Mouse (Mus musculus): ENCODE data around the gene Sco1. TPM values are rescaled to one million over a fixed set of nuclear protein-coding genes. Genes with fewer than 3 reads are reported as not detected.

Gene Sco1
- polyA plus RNA-seq, 1 experiment from 2014 or later, result 9.6 TPM

GRCm38 (mm10) chr11:67051676-67052320 is 672 bp upstream of the Sco1 start:
- ATAC-seq, result peak; percentile 56; the same call in 1 of the 2 replicates
- peaks cover 6% of the 10 kb centered on the region; the same call in 1 of the 2 replicates for H3K36me3 ChIP-seq (ENCODE audit: control insufficient read depth, insufficient read depth, low read length)
- peak overlapping the region; percentile 99 for H3K4me3 ChIP-seq (ENCODE audit: low read length)

GRCm38 (mm10) chr11:67054754-67055365 is 2.4 kb downstream of the Sco1 start:
- H3K4me3 ChIP-seq (ENCODE audit: low read length), result no peak overlapping the region
- H3K4me2 ChIP-seq (ENCODE audit: low read length), result no peak overlapping the region
- peaks cover 14% of the 10 kb centered on the region for H3K4me1 ChIP-seq (ENCODE audit: control insufficient read depth, insufficient read depth, low read depth, low read length)
- H3K9me3 ChIP-seq (ENCODE audit: control insufficient read depth, low read length), result no peaks in the 10 kb centered on the region
- ATAC-seq, result no peak
- H3K27me3 ChIP-seq (replicated peaks; ENCODE audit: control insufficient read depth, insufficient read depth, low read length), result no peaks in the 10 kb centered on the region
- H3K9ac ChIP-seq (ENCODE audit: low read depth, low read length), result no peak overlapping the region
- 93% methylated on average over 8 of the region's 8 CpGs for WGBS
- peaks cover 26% of the 10 kb centered on the region for H3K36me3 ChIP-seq (ENCODE audit: control insufficient read depth, insufficient read depth, low read length)
- H3K27ac ChIP-seq (ENCODE audit: low read depth, low read length), result no peak overlapping the region

More at GRCm38 (mm10) chr11:67051676-67052320, 672 bp upstream of the Sco1 start:
- H3K4me1 ChIP-seq (ENCODE audit: control insufficient read depth, insufficient read depth, low read depth, low read length), result peaks cover 14% of the 10 kb centered on the region
- H3K27me3 ChIP-seq (replicated peaks; ENCODE audit: control insufficient read depth, insufficient read depth, low read length), result no peaks in the 10 kb centered on the region
- peak overlapping the region; percentile 89 for H3K9ac ChIP-seq (ENCODE audit: low read depth, low read length)
- H3K9me3 ChIP-seq (ENCODE audit: control insufficient read depth, low read length), result no peaks in the 10 kb centered on the region
- peak overlapping the region; percentile 89 for H3K27ac ChIP-seq (ENCODE audit: low read depth, low read length)
- H3K4me2 ChIP-seq (ENCODE audit: low read length), result peak overlapping the region; percentile 64
- WGBS, result 9% methylated on average over 16 of the region's 16 CpGs

GRCm38 (mm10) chr11:67061311-67061710 is 8.8 kb downstream of the Sco1 start:
- H3K9ac ChIP-seq (ENCODE audit: low read depth, low read length), result no peak overlapping the region
- H3K4me1 ChIP-seq (ENCODE audit: control insufficient read depth, insufficient read depth, low read depth, low read length), result no peaks in the 10 kb centered on the region
- no peak overlapping the region for H3K4me3 ChIP-seq (ENCODE audit: low read length)
- H3K27ac ChIP-seq (ENCODE audit: low read depth, low read length), result no peak overlapping the region
- 90% methylated on average over 2 of the region's 2 CpGs for WGBS
- no peaks in the 10 kb centered on the region for H3K9me3 ChIP-seq (ENCODE audit: control insufficient read depth, low read length)
- no peak for ATAC-seq
- H3K27me3 ChIP-seq (replicated peaks; ENCODE audit: control insufficient read depth, insufficient read depth, low read length), result no peaks in the 10 kb centered on the region
- no peak overlapping the region for H3K4me2 ChIP-seq (ENCODE audit: low read length)
- peaks cover 47% of the 10 kb centered on the region for H3K36me3 ChIP-seq (ENCODE audit: control insufficient read depth, insufficient read depth, low read length)

- no peaks in the 10 kb centered on the region for H3K27me3 ChIP-seq (replicated peaks; ENCODE audit: control insufficient read depth, insufficient read depth, low read length)
- H3K4me2 ChIP-seq (ENCODE audit: low read length), result no peak overlapping the region
- no peak for ATAC-seq
- H3K36me3 ChIP-seq (ENCODE audit: control insufficient read depth, insufficient read depth, low read length), result peaks cover 40% of the 10 kb centered on the region
- H3K27ac ChIP-seq (ENCODE audit: low read depth, low read length), result no peak overlapping the region
- no peaks in the 10 kb centered on the region for H3K9me3 ChIP-seq (ENCODE audit: control insufficient read depth, low read length)
- H3K9ac ChIP-seq (ENCODE audit: low read depth, low read length), result no peak overlapping the region
- WGBS, result 92% methylated on average over 3 of the region's 3 CpGs
- H3K4me3 ChIP-seq (ENCODE audit: low read length), result no peak overlapping the region
- H3K4me1 ChIP-seq (ENCODE audit: control insufficient read depth, insufficient read depth, low read depth, low read length), result no peaks in the 10 kb centered on the region
Measured at GRCm38 (mm10) chr11:67062726-67063125, 10.3 kb downstream of the Sco1 start.

- no peak for ATAC-seq
- Histone ChIP-seq H3K9ac (ENCODE audit: low read depth, low read length) (no peak overlapping the region), H3K4me1 (ENCODE audit: control insufficient read depth, insufficient read depth, low read depth, low read length) (no peaks in the 10 kb centered on the region), H3K27me3 (replicated peaks; ENCODE audit: control insufficient read depth, insufficient read depth, low read length) (no peaks in the 10 kb centered on the region), H3K9me3 (ENCODE audit: control insufficient read depth, low read length) (no peaks in the 10 kb centered on the region), H3K4me2 (ENCODE audit: low read length) (no peak overlapping the region), H3K4me3 (ENCODE audit: low read length) (no peak overlapping the region), H3K27ac (ENCODE audit: low read depth, low read length) (no peak overlapping the region), H3K36me3 (ENCODE audit: control insufficient read depth, insufficient read depth, low read length) (peaks cover 16% of the 10 kb centered on the region; the same call in 1 of the 2 replicates)
- 86% methylated on average over 3 of the region's 3 CpGs for WGBS
Measured at GRCm38 (mm10) chr11:67067741-67068140, 15.3 kb downstream of the Sco1 start.

GRCm38 (mm10) chr11:67072615-67073130 is 20.2 kb downstream of the Sco1 start:
- Histone ChIP-seq H3K4me3 (ENCODE audit: low read length) (no peak overlapping the region), H3K27ac (ENCODE audit: low read depth, low read length) (no peak overlapping the region), H3K9me3 (ENCODE audit: control insufficient read depth, low read length) (no peaks in the 10 kb centered on the region), H3K27me3 (replicated peaks; ENCODE audit: control insufficient read depth, insufficient read depth, low read length) (no peaks in the 10 kb centered on the region), H3K36me3 (ENCODE audit: control insufficient read depth, insufficient read depth, low read length) (no peaks in the 10 kb centered on the region), H3K4me2 (ENCODE audit: low read length) (no peak overlapping the region), H3K9ac (ENCODE audit: low read depth, low read length) (no peak overlapping the region), H3K4me1 (ENCODE audit: control insufficient read depth, insufficient read depth, low read depth, low read length) (no peaks in the 10 kb centered on the region)
- WGBS, result 59% methylated on average over 15 of the region's 15 CpGs
- ATAC-seq, result no peak

- 36% methylated on average over 3 of the region's 3 CpGs for WGBS
- Histone ChIP-seq H3K4me3 (ENCODE audit: low read length) (no peak overlapping the region), H3K27me3 (replicated peaks; ENCODE audit: control insufficient read depth, insufficient read depth, low read length) (no peaks in the 10 kb centered on the region), H3K4me2 (ENCODE audit: low read length) (no peak overlapping the region), H3K36me3 (ENCODE audit: control insufficient read depth, insufficient read depth, low read length) (no peaks in the 10 kb centered on the region), H3K4me1 (ENCODE audit: control insufficient read depth, insufficient read depth, low read depth, low read length) (no peaks in the 10 kb centered on the region), H3K9ac (ENCODE audit: low read depth, low read length) (no peak overlapping the region), H3K27ac (ENCODE audit: low read depth, low read length) (no peak overlapping the region), H3K9me3 (ENCODE audit: control insufficient read depth, low read length) (no peaks in the 10 kb centered on the region)
- ATAC-seq, result no peak
Measured at GRCm38 (mm10) chr11:67075036-67075435, 22.6 kb downstream of the Sco1 start.

- Histone ChIP-seq H3K9me3 (ENCODE audit: control insufficient read depth, low read length) (no peaks in the 10 kb centered on the region), H3K9ac (ENCODE audit: low read depth, low read length) (no peak overlapping the region), H3K27ac (ENCODE audit: low read depth, low read length) (no peak overlapping the region), H3K4me2 (ENCODE audit: low read length) (no peak overlapping the region), H3K4me3 (ENCODE audit: low read length) (no peak overlapping the region), H3K27me3 (replicated peaks; ENCODE audit: control insufficient read depth, insufficient read depth, low read length) (no peaks in the 10 kb centered on the region), H3K36me3 (ENCODE audit: control insufficient read depth, insufficient read depth, low read length) (no peaks in the 10 kb centered on the region), H3K4me1 (ENCODE audit: control insufficient read depth, insufficient read depth, low read depth, low read length) (no peaks in the 10 kb centered on the region)
- 89% methylated on average over 5 of the region's 5 CpGs for WGBS
- no peak for ATAC-seq
Measured at GRCm38 (mm10) chr11:67076781-67077180, 24.3 kb downstream of the Sco1 start.

- no peaks in the 10 kb centered on the region for H3K4me1 ChIP-seq (ENCODE audit: control insufficient read depth, insufficient read depth, low read depth, low read length)
- WGBS, result 45% methylated on average over 3 of the region's 3 CpGs
- no peaks in the 10 kb centered on the region for H3K27me3 ChIP-seq (replicated peaks; ENCODE audit: control insufficient read depth, insufficient read depth, low read length)
- H3K9ac ChIP-seq (ENCODE audit: low read depth, low read length), result no peak overlapping the region
- no peaks in the 10 kb centered on the region for H3K9me3 ChIP-seq (ENCODE audit: control insufficient read depth, low read length)
- H3K36me3 ChIP-seq (ENCODE audit: control insufficient read depth, insufficient read depth, low read length), result no peaks in the 10 kb centered on the region
- no peak overlapping the region for H3K27ac ChIP-seq (ENCODE audit: low read depth, low read length)
- no peak for ATAC-seq
- H3K4me2 ChIP-seq (ENCODE audit: low read length), result no peak overlapping the region
- no peak overlapping the region for H3K4me3 ChIP-seq (ENCODE audit: low read length)
Measured at GRCm38 (mm10) chr11:67077435-67077834, 25.0 kb downstream of the Sco1 start.

Data from hindbrain, embryonic 16.5 days (tissue).